10 mouse cellular contexts compared by ENCODE assay signal in the genomic region with DNA sequence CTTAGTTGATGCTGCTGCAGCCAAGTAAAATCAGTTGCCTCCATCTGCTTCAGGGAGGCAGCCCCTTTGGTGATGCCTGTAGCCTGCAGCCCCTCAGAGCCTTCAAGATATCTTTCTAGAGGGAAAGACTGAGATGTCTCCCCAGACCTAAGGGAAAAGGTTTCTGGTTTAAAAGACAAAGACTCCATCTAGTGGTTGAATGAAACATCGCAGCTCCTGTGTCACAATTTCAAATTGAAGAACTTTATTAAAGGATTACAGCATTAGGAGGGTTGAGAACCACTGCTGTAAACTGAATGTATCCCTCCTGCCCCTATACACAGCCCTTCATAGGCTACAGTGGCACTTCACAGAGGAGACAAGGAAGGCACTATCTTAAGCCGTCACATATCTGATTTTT.
DNase-seq lines count a peak whose midpoint lies in the region; ATAC-seq and TF ChIP-seq lines count a peak whose summit lies in the region.
"Had no signal": no experiment of that assay in that cellular context is flagged by ENCODE, and none has a peak within 500 bp of the region (broad histone marks: within the 10 kb centered on the region; RNA-seq: fewer than 3 reads in every experiment).

No protein-coding gene starts in this region.

- H3K79me2 ChIP-seq in MEL (ENCODE audit: control insufficient read depth, insufficient read depth, low read length, poor library complexity) = no peaks in the 10 kb centered on the region

- WGBS in kidney, embryonic 16.5 days = 44% methylated on average over 2 of the region's 2 CpGs

- no peak overlapping the region for H3K4me3 ChIP-seq in kidney, embryonic 16.5 days (ENCODE audit: low read length)
- H3K4me3 ChIP-seq in MEL (ENCODE audit: control insufficient read depth in 1 of 2, insufficient read depth in 1 of 2, low read depth in 2 of 2, low read length in 2 of 2) = no peak overlapping the region
- H3K4me3 ChIP-seq in layer of hippocampus, adult 2 months = no peak overlapping the region
- H3K4me3 ChIP-seq: embryonic facial prominence, embryonic 12.5 days had no signal

- peaks cover 13% of the 10 kb centered on the region for H3K4me1 ChIP-seq in kidney, embryonic 16.5 days (ENCODE audit: insufficient read depth, low read length)
- no peaks in the 10 kb centered on the region for H3K4me1 ChIP-seq in MEL (ENCODE audit: control insufficient read depth in 1 of 2, insufficient read depth in 2 of 2, low read length in 2 of 2)

- H3K36me3 ChIP-seq in kidney, embryonic 16.5 days (ENCODE audit: insufficient read depth, low read length) = no peaks in the 10 kb centered on the region
- no peaks in the 10 kb centered on the region for H3K36me3 ChIP-seq in MEL (ENCODE audit: control insufficient read depth in 1 of 2, insufficient read depth in 2 of 2, low read length in 2 of 2)
- H3K36me3 ChIP-seq: embryonic facial prominence, embryonic 12.5 days had no signal

- peaks cover 5% of the 10 kb centered on the region; the same call in 1 of the 2 replicates for H3K9me3 ChIP-seq in kidney, embryonic 16.5 days (ENCODE audit: low read length)
- H3K9me3 ChIP-seq in MEL (replicated peaks; ENCODE audit: insufficient read depth, low read length) = no peaks in the 10 kb centered on the region
- H3K9me3 ChIP-seq: embryonic facial prominence, embryonic 12.5 days had no signal

- ATAC-seq in kidney, embryonic 16.5 days (ENCODE audit: low FRiP score, low TSS enrichment) = no peak

- no peak for TF ChIP-seq POLR2A in MEL (IDR thresholded peaks at IDR 0.05; ENCODE audit: control insufficient read depth in 1 of 2, insufficient read depth in 1 of 2, low read depth in 1 of 2, low read length in 2 of 2, poor library complexity in 1 of 2)

- H3K9ac ChIP-seq in kidney, embryonic 16.5 days (replicated peaks; ENCODE audit: low read length) = no peak overlapping the region
- no peak overlapping the region for H3K9ac ChIP-seq in MEL (ENCODE audit: control insufficient read depth, low read depth, low read length, poor library complexity, severe bottlenecking)
- H3K9ac ChIP-seq: embryonic facial prominence, embryonic 12.5 days had no signal

- H3K27ac ChIP-seq in kidney, embryonic 16.5 days (ENCODE audit: low read length) = no peak overlapping the region
- no peak overlapping the region for H3K27ac ChIP-seq in MEL (ENCODE audit: control insufficient read depth, low read depth, low read length)
- no peak overlapping the region for H3K27ac ChIP-seq in layer of hippocampus, adult 2 months
- H3K27ac ChIP-seq: embryonic facial prominence, embryonic 12.5 days had no signal

- no peak; the same call in 1 of the 2 replicates for TF ChIP-seq RAD21 in MEL (IDR thresholded peaks at IDR 0.05; ENCODE audit: low read depth, low read length)

- peak in 2 of 3 experiments; percentile 14 to 27; a peak in 2 of 6 replicates for TF ChIP-seq CTCF in MEL (IDR thresholded peaks at IDR 0.05 in 2 of 3, conservative IDR thresholded peaks at IDR 0.05 in 1 of 3; ENCODE audit: control insufficient read depth in 1 of 3, insufficient read depth in 1 of 3, low read depth in 2 of 3, low read length in 3 of 3, poor library complexity in 1 of 3, severe bottlenecking in 1 of 3)
- TF ChIP-seq CTCF in layer of hippocampus, adult 2 months (conservative IDR thresholded peaks at IDR 0.05) = peak; percentile 87

- DNase-seq in embryo, embryonic 10 days (ENCODE audit: low spot score) = peak; percentile 61
- no peak for DNase-seq in embryo, embryonic 9.5 days (ENCODE audit: extremely low spot score)
- peak; percentile 26 for DNase-seq in kidney, postnatal 14 days
- peak; percentile 25 for DNase-seq in MEL (ENCODE audit: low read depth, low spot score)
- peak; percentile 54 to 63 for DNase-seq in layer of hippocampus, adult 2 months (ENCODE audit: low spot score in 2 of 2)
- DNase-seq in urinary bladder, postnatal 4 days (ENCODE audit: low spot score in 2 of 2) = no peak
- no peak for DNase-seq in adrenal gland, adult 8-10 months

- peaks cover 41% of the 10 kb centered on the region for H3K27me3 ChIP-seq in kidney, embryonic 16.5 days (ENCODE audit: insufficient read depth, low read length)
- no peaks in the 10 kb centered on the region for H3K27me3 ChIP-seq in MEL (ENCODE audit: control insufficient read depth in 1 of 2, insufficient read depth in 2 of 2, low read length in 2 of 2)
- H3K27me3 ChIP-seq: CH12.LX had no signal

- TF ChIP-seq EP300 in MEL (IDR thresholded peaks at IDR 0.05; ENCODE audit: low read depth in 1 of 2, low read length in 2 of 2) = no peak

- H3K4me2 ChIP-seq in kidney, embryonic 16.5 days (replicated peaks; ENCODE audit: low read depth, low read length) = no peak overlapping the region
- H3K4me2 ChIP-seq: embryonic facial prominence, embryonic 12.5 days had no signal

TF ChIP-seq in MEL, 35 proteins besides CTCF, POLR2A, EP300 and RAD21:
- TF ChIP-seq ZC3H11A (IDR thresholded peaks at IDR 0.05; ENCODE audit: low read depth, low read length) (no peak), GABPA (IDR thresholded peaks at IDR 0.05; ENCODE audit: low read depth, low read length) (no peak), ETS1 (IDR thresholded peaks at IDR 0.05; ENCODE audit: low read depth, low read length) (no peak), ZMIZ1 (IDR thresholded peaks at IDR 0.05; ENCODE audit: low read depth, low read length) (no peak), TBP (IDR thresholded peaks at IDR 0.05; ENCODE audit: low read depth, low read length) (no peak), ZKSCAN1 (IDR thresholded peaks at IDR 0.05; ENCODE audit: low read depth, low read length) (no peak), SMC3 (IDR thresholded peaks at IDR 0.05; ENCODE audit: low read depth, low read length) (no peak), CHD1 (IDR thresholded peaks at IDR 0.05; ENCODE audit: low read depth, low read length) (no peak), MAFK (IDR thresholded peaks at IDR 0.05; ENCODE audit: borderline replicate concordance, low read depth, low read length) (no peak), MXI1 (IDR thresholded peaks at IDR 0.05; ENCODE audit: low read depth, low read length) (no peak), BHLHE40 (IDR thresholded peaks at IDR 0.05; ENCODE audit: borderline replicate concordance, low read depth, low read length) (no peak), ELF1 (IDR thresholded peaks at IDR 0.05; ENCODE audit: low read depth, low read length) (no peak), POLR2AphosphoS2 (IDR thresholded peaks at IDR 0.05; ENCODE audit: low read length) (no peak), HCFC1 (IDR thresholded peaks at IDR 0.05; ENCODE audit: low read depth, low read length) (no peak), UBTF (IDR thresholded peaks at IDR 0.05; ENCODE audit: borderline replicate concordance, insufficient read depth, low read depth, low read length) (no peak), CHD2 (IDR thresholded peaks at IDR 0.05; ENCODE audit: low read length) (no peak), USF2 (IDR thresholded peaks at IDR 0.05; ENCODE audit: borderline replicate concordance in 1 of 2, insufficient read depth in 1 of 2, low read depth in 1 of 2, low read length in 2 of 2) (no peak)

Comparison
In these comparisons a context has a peak if more than half of its experiments do, and no peak if none do; other contexts are left out.
1. DNase-seq: peak in embryo, embryonic 10 days (single experiment), kidney, postnatal 14 days (single experiment), MEL (single experiment) and layer of hippocampus, adult 2 months (2 of 2); none in embryo, embryonic 9.5 days (single experiment), urinary bladder, postnatal 4 days (0 of 2) and adrenal gland, adult 8-10 months (single experiment).